Mouse (Mus musculus): ENCODE measurements at regions not wholly inside any gene's neighbourhood (a gene's known extent, or its start where the extent isn't known, plus 50 kb on each side); places are given as distances from the start of the nearest gene placed in this dataset.

GRCm38 (mm10) chr11:23996250-23996649 is 78.6 kb downstream of the A830031A19Rik start:
- DNase-seq (ENCODE audit: low spot score) = peak; percentile 31

GRCm38 (mm10) chr11:23994160-23994559 is 80.7 kb downstream of the A830031A19Rik start:
- DNase-seq (ENCODE audit: low spot score) = no peak

GRCm38 (mm10) chr11:23987532-23988450 is 87.1 kb downstream of the A830031A19Rik start:
- no peak for DNase-seq (ENCODE audit: low spot score)

GRCm38 (mm10) chr11:23985231-23985630 is 89.6 kb downstream of the A830031A19Rik start:
- DNase-seq (ENCODE audit: low spot score) = no peak

GRCm38 (mm10) chr11:23979332-23979731 is 84.3 kb upstream of the Papolg start:
- peak; percentile 88 for DNase-seq (ENCODE audit: low spot score)

- no peak for DNase-seq (ENCODE audit: low spot score)
Observed at GRCm38 (mm10) chr11:23978300-23978699, 83.2 kb upstream of the Papolg start.

- no peak for DNase-seq (ENCODE audit: low spot score)
Observed at GRCm38 (mm10) chr11:23977096-23977495, 82.0 kb upstream of the Papolg start.

- DNase-seq (ENCODE audit: low spot score) = peak; percentile 78
Observed at GRCm38 (mm10) chr11:23954323-23954722, 59.3 kb upstream of the Papolg start.

GRCm38 (mm10) chr11:23945966-23946365 is 50.9 kb upstream of the Papolg start:
- DNase-seq (ENCODE audit: low spot score) = no peak

Data from retina, embryonic 14.5 days (tissue).